Mouse (Mus musculus) bone marrow, adult 2 months (tissue): ENCODE data around the gene Dus3l.

ENCODE experiments used
- CTCF ChIP-seq: fragments of 200-500 bp; IDR thresholded peaks from 2 replicates; pipeline ENCODE4 v1.5.1; 2011; ENCODE audit warnings: low read length, control low read depth; ENCODE audit not compliant: control insufficient read depth, insufficient read depth
- POLR2A ChIP-seq: fragments of 200-500 bp; IDR thresholded peaks from 2 replicates; pipeline ENCODE4 v1.6.1; 2011; ENCODE audit warnings: low read depth, mild to moderate bottlenecking, control low read depth, low read length, borderline replicate concordance; ENCODE audit not compliant: control insufficient read depth

GRCm38 (mm10) chr17:56804952-56805351 is 40.4 kb downstream of the Dus3l start:
- TF ChIP-seq CTCF (no peak), POLR2A (no peak)
